Mouse (Mus musculus): ENCODE measurements at regions not wholly inside any gene's neighbourhood (a gene's known extent, or its start where the extent isn't known, plus 50 kb on each side); places are given as distances from the start of the nearest gene placed in this dataset.
A peak's percentile ranks its signal among the peaks of the same experiment; 100 is the strongest.
"Not testable (repeated sequence)": the region's sequence is repeated elsewhere in the genome, so short reads cannot be mapped to it uniquely, and the experiment has no call there.

DNA sequence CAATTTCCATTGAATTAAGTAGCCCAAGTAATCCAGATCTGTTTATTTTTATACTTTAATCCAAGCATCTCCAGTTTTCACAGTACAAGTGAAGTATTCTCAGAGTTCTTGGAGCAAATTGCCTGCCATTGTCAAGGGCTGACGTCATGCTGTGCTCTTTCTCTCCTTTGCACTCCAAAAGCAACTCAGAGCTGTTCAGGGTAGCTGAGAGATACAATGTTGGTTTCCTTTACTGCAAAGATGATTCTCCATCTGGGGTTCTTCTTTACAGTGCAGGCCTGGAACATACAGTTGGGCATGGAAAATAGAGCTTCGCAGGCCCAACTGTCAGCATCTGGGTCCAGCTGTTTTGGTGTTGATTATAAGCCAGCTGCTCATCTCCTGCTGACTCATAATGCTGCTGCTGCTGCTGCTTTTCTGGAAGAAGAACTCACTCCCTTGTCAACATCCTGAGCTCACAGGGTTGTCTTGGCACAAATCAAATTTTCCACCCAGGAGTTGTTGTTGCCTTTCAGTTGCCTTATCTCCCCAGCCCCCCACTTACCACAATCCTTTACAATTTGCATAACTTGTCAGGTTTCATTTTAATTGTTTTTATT lies 454.7 kb upstream of the Slc5a7 start:
- peak; percentile 5 to 6 for DNase-seq (ENCODE audit: low spot score in 2 of 2)

DNA sequence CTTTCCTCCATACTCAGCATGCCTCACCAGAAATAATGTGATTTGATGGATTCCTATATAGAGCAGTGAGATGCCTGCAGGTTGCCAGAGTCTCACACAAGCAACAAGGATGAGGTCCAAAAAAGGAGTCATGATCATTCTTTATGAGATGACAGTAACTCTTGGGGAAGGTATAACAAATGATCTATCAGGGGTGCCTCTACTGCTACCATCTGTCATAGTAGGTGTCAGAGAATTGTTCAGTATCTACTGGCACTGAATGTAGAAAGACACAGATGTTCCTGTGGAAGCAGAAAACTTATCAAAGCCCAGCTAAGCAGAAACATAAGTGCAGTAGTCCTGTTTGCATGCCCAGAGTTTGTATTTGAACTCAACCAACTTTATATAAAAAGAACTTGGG lies 454.1 kb upstream of the Slc5a7 start:
- DNase-seq (ENCODE audit: low spot score in 2 of 2), result peak in 1 of 2 experiments; percentile 2

DNA sequence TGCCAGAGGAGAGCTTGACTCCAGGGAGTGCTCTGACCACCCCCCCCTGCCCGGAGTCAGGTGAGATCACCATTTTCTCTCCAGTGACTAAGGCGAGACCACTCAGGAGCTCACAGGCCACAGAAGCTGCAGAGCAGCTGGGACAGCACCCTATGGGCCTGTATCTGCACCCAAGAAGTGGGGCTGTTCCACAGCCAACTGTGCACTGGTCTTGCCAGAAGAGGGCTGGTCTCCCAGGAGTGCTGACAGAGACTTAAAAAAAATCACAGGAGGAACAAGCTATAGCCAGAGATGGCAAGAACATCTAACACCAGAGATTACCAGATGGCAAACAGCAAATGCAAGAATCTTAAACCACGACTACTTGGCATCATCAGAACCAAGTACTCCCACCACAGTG lies 437.0 kb upstream of the Slc5a7 start:
- DNase-seq (ENCODE audit: low spot score in 2 of 2), result no peak

DNA sequence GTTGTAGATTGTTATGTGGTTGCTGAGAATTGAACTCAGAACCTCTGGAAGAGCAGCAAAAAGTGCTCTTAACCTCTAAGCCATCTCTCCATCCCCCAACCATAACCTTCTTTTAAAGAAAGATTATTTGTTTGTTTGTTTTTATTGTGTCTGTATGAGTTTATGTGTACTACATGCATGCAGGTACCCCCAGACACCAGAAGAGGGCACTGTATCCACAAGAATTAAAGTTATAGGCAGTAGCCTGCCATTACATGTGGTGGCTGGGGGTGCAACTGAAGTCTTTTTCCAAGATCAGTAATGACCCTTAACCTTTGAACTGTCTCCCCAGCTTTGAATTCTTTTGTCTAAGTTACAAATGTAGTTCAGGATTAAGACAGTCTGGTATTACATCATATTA lies 428.8 kb upstream of the Slc5a7 start:
- DNase-seq (ENCODE audit: low spot score in 2 of 2), result no peak

- DNase-seq (ENCODE audit: low spot score in 2 of 2), result no peak
These were observed 427.9 kb upstream of the Slc5a7 start for GRCm38 (mm10) chr17:54726693-54727092.

DNA sequence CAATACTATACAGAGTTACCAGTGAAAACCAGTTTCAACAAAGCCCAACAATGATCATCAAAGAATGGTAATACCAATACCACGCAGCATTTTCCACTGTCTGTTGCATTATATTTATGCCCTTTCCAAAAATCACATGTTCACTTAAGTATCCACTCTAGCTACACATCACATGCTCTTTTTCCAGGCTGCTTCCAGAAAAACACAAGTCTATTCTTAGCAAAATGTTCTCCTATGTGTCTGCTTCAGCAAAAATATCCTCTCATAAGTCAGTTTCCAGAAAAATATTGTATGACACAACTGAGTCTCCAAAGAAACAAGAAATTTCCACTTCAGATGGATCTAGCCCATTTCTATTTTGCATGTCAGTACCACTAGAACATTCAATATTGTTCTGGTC lies 414.2 kb upstream of the Slc5a7 start:
- DNase-seq (ENCODE audit: low spot score in 2 of 2), result no peak

GRCm38 (mm10) chr17:54707811-54708210 lies 409.0 kb upstream of the Slc5a7 start:
- not testable (repeated sequence) for DNase-seq (ENCODE audit: low spot score in 2 of 2)

- no peak for DNase-seq (ENCODE audit: low spot score in 2 of 2)
These were observed 402.7 kb upstream of the Slc5a7 start for GRCm38 (mm10) chr17:54701346-54702108.

DNA sequence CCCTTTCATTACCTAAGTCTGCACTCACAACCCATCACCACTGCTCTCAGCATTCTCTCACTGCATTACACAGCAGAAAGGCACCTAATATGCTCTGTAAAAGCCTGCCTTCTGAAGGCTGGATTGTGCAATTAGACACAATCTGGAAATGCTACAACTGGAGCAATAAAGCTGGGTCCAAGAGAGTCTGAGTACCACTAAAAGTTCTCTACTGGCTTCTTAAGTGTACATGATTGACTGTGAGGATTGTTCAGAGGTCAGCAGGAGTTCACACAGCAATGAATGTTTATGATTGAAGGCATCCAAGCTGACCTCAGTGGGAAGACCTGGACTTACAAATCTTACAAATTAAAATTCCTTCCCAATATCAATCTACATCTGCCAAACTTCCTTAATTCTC lies 395.8 kb upstream of the Slc5a7 start:
- DNase-seq (ENCODE audit: low spot score in 2 of 2), result no peak

GRCm38 (mm10) chr17:54685143-54686040 lies 386.6 kb upstream of the Slc5a7 start:
- no peak for DNase-seq (ENCODE audit: low spot score in 2 of 2)

DNA sequence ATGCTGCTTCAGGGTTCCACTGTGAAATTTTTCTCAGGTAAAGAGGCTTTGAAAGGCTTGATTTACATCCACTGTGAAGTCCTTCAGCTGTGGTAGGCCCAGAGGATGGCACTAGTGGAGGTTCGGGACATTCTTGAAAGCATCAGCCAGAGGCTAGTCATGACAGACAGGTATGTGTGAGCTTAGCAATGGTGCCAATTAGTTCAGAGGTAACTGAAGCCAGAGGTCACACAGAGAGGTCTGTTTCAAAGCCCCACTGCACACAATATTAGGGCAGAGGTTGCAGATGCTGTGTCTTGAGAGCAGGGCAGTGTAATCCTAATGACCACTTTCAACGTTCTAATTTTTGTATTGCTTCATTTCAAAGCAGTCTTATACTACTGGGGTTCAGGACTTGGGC lies 379.3 kb upstream of the Slc5a7 start:
- DNase-seq (ENCODE audit: low spot score in 2 of 2), result no peak

DNA sequence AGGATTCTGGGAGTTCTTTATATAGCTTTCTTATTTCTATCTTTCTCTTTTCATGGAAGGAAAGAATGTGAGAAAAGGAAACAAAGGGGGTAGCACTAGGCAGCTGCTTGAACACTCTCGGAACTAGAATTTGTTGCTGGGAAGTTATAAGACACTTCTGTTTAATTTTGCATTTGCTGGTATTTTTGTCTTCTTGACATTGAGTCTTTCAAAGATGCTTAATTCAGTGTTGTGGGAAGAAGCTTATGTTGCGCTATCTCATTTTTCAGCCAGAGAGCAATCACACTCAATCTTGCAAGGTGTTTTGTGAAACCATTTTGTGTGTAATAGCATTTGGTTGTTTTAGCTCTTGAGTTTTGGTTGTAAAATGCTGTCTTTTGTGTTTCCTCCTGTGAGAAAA lies 370.7 kb upstream of the Slc5a7 start:
- no peak for DNase-seq (ENCODE audit: low spot score in 2 of 2)

DNA sequence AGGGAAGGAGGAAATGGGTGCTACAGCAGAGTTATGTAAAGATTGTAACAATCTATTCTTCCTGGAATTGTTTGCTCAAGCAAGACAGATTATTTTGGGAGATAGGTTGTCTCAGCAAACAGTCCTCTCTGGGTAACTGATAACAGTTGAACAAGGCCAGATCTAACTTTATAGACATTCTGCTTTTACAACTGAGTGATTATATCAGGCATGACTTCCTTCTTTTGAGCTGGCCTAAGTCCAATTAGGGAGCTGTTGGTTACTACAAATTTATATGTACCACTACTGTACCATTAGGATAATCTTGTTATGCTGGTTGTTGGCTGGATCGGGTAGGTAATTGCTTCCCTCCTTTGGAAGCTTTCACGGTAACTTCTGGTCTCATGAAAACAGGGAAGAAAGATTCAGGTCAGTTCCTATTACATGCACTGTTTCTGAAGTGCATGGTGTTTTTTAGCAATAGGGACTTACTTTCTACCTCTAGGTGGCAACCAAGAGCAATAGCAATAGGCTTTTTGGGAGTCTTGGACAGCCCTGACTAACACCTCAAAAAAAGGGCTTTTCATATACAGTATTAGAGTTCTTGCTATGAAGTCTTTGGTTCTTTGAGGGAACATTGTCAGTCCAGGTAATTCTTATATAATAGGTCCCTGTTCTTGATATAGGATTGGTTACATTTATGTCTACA lies 363.9 kb upstream of the Slc5a7 start:
- DNase-seq (ENCODE audit: low spot score in 2 of 2), result peak in 1 of 2 experiments; percentile 22

DNA sequence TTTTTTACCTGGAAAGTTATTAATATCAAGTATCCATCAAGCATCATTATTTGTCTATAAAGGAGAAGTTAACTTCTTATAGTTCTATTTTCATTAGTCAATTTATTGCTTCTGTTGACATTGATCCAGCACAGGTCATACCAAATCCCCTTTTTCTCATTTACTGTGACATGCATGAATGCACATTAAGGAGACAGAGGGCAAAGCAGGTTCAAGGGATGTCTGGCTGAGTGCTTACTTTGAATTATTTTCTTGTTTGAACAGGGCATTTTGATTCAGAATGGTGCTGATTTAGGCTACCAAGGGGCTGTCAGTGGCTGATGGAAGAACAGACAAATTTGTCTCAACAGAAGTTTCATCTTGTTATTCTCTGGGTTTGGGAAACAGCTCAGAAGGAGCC lies 357.7 kb upstream of the Slc5a7 start:
- no peak for DNase-seq (ENCODE audit: low spot score in 2 of 2)

All from layer of hippocampus, postnatal 14 days (tissue).